Mouse (Mus musculus) lung, postnatal 0 days (tissue): ENCODE results near the gene Dennd6a. TPM values are rescaled to one million over a fixed set of nuclear protein-coding genes. Genes with fewer than 3 reads are reported as not detected.

Experiments used
- ATAC-seq: fragments of 200-750 bp; cut with Nextera tagmentation; 2 replicates; pipeline ENCODE4 v1.8.0; 2017; ENCODE audit warnings: moderate library complexity
- DNase-seq: peaks from one replicate; pipeline ENCODE4 v3.0.0-alpha.2; 2016; ENCODE audit warnings: low spot score
- H3K27ac ChIP-seq: fragments of 300-500 bp; sonication (generic); 2 replicates; pipeline ENCODE4 v1.5.1; 2014; ENCODE audit warnings: antibody characterized with exemption, mild to moderate bottlenecking, low read length, mixed read lengths
- H3K27me3 ChIP-seq: fragments of 300-500 bp; sonication (generic); replicated peaks from 2 replicates; pipeline ENCODE4 v1.6.1; 2014; ENCODE audit warnings: low read length, mixed read lengths; ENCODE audit not compliant: insufficient read depth
- H3K36me3 ChIP-seq: fragments of 300-500 bp; sonication (generic); 2 replicates; pipeline ENCODE4 v1.6.1; 2014; ENCODE audit warnings: low read length, mixed read lengths; ENCODE audit not compliant: insufficient read depth
- H3K4me1 ChIP-seq: fragments of 300-500 bp; sonication (generic); 2 replicates; pipeline ENCODE4 v1.6.1; 2014; ENCODE audit warnings: antibody characterized with exemption, low read depth, low read length, mixed read lengths; ENCODE audit not compliant: insufficient read depth
- H3K4me2 ChIP-seq: fragments of 300-500 bp; sonication (generic); replicated peaks from 2 replicates; pipeline ENCODE4 v1.6.1; 2014; ENCODE audit warnings: low read depth, mild to moderate bottlenecking, low read length, moderate library complexity, mixed read lengths
- H3K4me3 ChIP-seq: fragments of 300-500 bp; sonication (generic); 2 replicates; pipeline ENCODE4 v1.5.1; 2014; ENCODE audit warnings: low read depth, low read length
- H3K9ac ChIP-seq: fragments of 300-500 bp; sonication (generic); replicated peaks from 2 replicates; pipeline ENCODE4 v1.6.1; 2014; ENCODE audit warnings: low read depth, mild to moderate bottlenecking
- H3K9me3 ChIP-seq: fragments of 300-500 bp; sonication (generic); 2 replicates; pipeline ENCODE4 v1.6.1; 2016; ENCODE audit warnings: low read length, mixed read lengths
- CTCF ChIP-seq: IDR thresholded peaks from 2 replicates; pipeline ENCODE4 v1.5.1; 2016; ENCODE audit warnings: antibody characterized with exemption, mild to moderate bottlenecking
- EP300 ChIP-seq: IDR thresholded peaks from 2 replicates; pipeline ENCODE4 v1.6.1; 2016; ENCODE audit warnings: antibody characterized with exemption, mild to moderate bottlenecking, control low read depth
- WGBS: fragments of 180-500 bp; shearing (Covaris S2); extraction: QIAGEN DNeasy Blood & Tissue Kit; methylation state at CpG from one replicate; pipeline ENCODE4 v1.1.7; 2014; 5-methylcytosine and 5-hydroxymethylcytosine counted together
- microRNA-seq: library from miRNA; unstranded; fragments of <30 nt; microRNA quantifications from one replicate; pipeline ENCODE4, GENCODE M21; 2016
- polyA plus RNA-seq: library from polyadenylated mRNA; unstranded; fragments of >200 nt; fragmentation: Nextera tagmentation; extraction: Ambion mirVana; gene quantifications from 2 replicates; pipeline ENCODE4 v1.2.1, GENCODE M21; 2015

Gene Dennd6a
- polyA plus RNA-seq, 1 experiment from 2014 or later = 30.8 TPM

GRCm38 (mm10) chr14:26675371-26675770 is 101.7 kb downstream of the Dennd6a start:
- Histone ChIP-seq H3K4me2 (no peak overlapping the region), H3K36me3 (no peaks in the 10 kb centered on the region), H3K4me1 (no peaks in the 10 kb centered on the region), H3K4me3 (no peak overlapping the region), H3K9me3 (no peaks in the 10 kb centered on the region), H3K27ac (no peak overlapping the region), H3K9ac (no peak overlapping the region), H3K27me3 (no peaks in the 10 kb centered on the region)
- TF ChIP-seq EP300 (no peak), CTCF (peak; percentile 59)
- 0 out of 2 replicates have a peak, but pooled peaks have one; percentile 25 for ATAC-seq
- WGBS = 20% methylated on average over 12 of the region's 12 CpGs
- DNase-seq = peak; percentile 63

- ATAC-seq (no peak), DNase-seq (peak; percentile 21)
- no peaks in the 10 kb centered on the region for H3K36me3 ChIP-seq
- no peaks in the 10 kb centered on the region for H3K27me3 ChIP-seq
- H3K9me3 ChIP-seq = no peaks in the 10 kb centered on the region
- TF ChIP-seq CTCF (no peak), EP300 (no peak)
- H3K4me3 ChIP-seq = no peak overlapping the region
- no peak overlapping the region for H3K9ac ChIP-seq
- no peaks in the 10 kb centered on the region for H3K4me1 ChIP-seq
- H3K27ac ChIP-seq = no peak overlapping the region
- H3K4me2 ChIP-seq = no peak overlapping the region
- WGBS = 70% methylated on average over 5 of the region's 5 CpGs
These were observed 102.1 kb downstream of the Dennd6a start for GRCm38 (mm10) chr14:26675791-26676190.

Small RNAs within 50 kb of the gene (microRNA-seq; reads per million reads assigned to microRNA genes)
- gene Mir7672 = not detected

Other genes starting within 250 kb of the Dennd6a start
- gene Slmap, start 38.9 kb upstream of the Dennd6a start, polyA plus RNA-seq = 19.6 and 21.3 TPM in 2 replicates
- gene Arf4, start 64.2 kb downstream of the Dennd6a start, polyA plus RNA-seq = 347 and 352 TPM in 2 replicates
- 5.4 and 5.5 TPM in 2 replicates for gene Pde12, start 96.0 kb downstream of the Dennd6a start, polyA plus RNA-seq
- gene Dnah12, start 119.4 kb downstream of the Dennd6a start, polyA plus RNA-seq = 1.6 and 2.1 TPM in 2 replicates